Mouse (Mus musculus) ES-E14 (cell line): ENCODE data around the gene Flt3l. TPM values are rescaled to one million over a fixed set of nuclear protein-coding genes. Genes with fewer than 3 reads are reported as not detected.

Experiments
- DNase-seq: peaks from one replicate; pipeline ENCODE4 v3.0.0-alpha.2; 2013; ENCODE audit warnings: low read depth, low spot score
- H3K27ac ChIP-seq: 2 replicates; pipeline ENCODE4 v1.5.1; 2012; ENCODE audit warnings: low read depth, mild to moderate bottlenecking, low read length, moderate library complexity, mixed read lengths; ENCODE audit not compliant: poor library complexity, insufficient read depth, severe bottlenecking
- H3K36me3 ChIP-seq: 2 replicates; pipeline ENCODE4 v1.6.1; 2012; ENCODE audit warnings: mild to moderate bottlenecking, low read length, moderate library complexity, mixed read lengths; ENCODE audit not compliant: control insufficient read depth, poor library complexity, insufficient read depth, severe bottlenecking
- H3K4me1 ChIP-seq, 2 experiments: fragments of 150-350 bp in 1 of 2; sonication (generic) in 1 of 2; 2 replicates each; pipeline ENCODE4 v1.6.1; 2012; ENCODE audit warnings: low read length in 2 of 2, mild to moderate bottlenecking in 1 of 2, mixed read lengths in 1 of 2; ENCODE audit not compliant: control insufficient read depth in 2 of 2, insufficient read depth in 2 of 2, poor library complexity in 1 of 2
- H3K4me3 ChIP-seq, 2 experiments: fragments of 150-350 bp in 1 of 2; sonication (generic) in 1 of 2; 2 replicates each; pipeline ENCODE4 v1.5.1; 2012; ENCODE audit warnings: low read length in 2 of 2, low read depth in 1 of 2, mild to moderate bottlenecking in 1 of 2, mixed read lengths in 1 of 2; ENCODE audit not compliant: insufficient read depth in 1 of 2, poor library complexity in 1 of 2, severe bottlenecking in 1 of 2
- H3K9ac ChIP-seq: 2 replicates; pipeline ENCODE4 v1.6.1; 2012; ENCODE audit warnings: low read depth, mild to moderate bottlenecking, low read length, mixed read lengths; ENCODE audit not compliant: poor library complexity, insufficient read depth, severe bottlenecking
- H3K9me3 ChIP-seq: fragments of 150-350 bp; sonication (generic); 2 replicates; pipeline ENCODE4 v1.6.1; 2012; ENCODE audit warnings: low read depth, mild to moderate bottlenecking, low read length; ENCODE audit not compliant: control insufficient read depth, insufficient read depth
- CHD2 ChIP-seq: IDR thresholded peaks from 2 replicates; pipeline ENCODE4 v1.6.1; 2014; ENCODE audit warnings: mild to moderate bottlenecking, low read depth, low read length, inconsistent platforms
- HCFC1 ChIP-seq: IDR thresholded peaks from 2 replicates; pipeline ENCODE4 v1.6.1; 2012; ENCODE audit warnings: low read length, inconsistent platforms, borderline replicate concordance; ENCODE audit not compliant: insufficient read depth
- MAFK ChIP-seq: IDR thresholded peaks from 2 replicates; pipeline ENCODE4 v1.6.1; 2014; ENCODE audit warnings: mild to moderate bottlenecking, low read depth, low read length, inconsistent platforms; ENCODE audit not compliant: insufficient read depth
- ZC3H11A ChIP-seq: IDR thresholded peaks from 2 replicates; pipeline ENCODE4 v1.6.1; 2012; ENCODE audit warnings: low read depth, mild to moderate bottlenecking, inconsistent platforms, low read length, borderline replicate concordance
- ZNF384 ChIP-seq: IDR thresholded peaks from 2 replicates; pipeline ENCODE4 v1.6.1; 2012; ENCODE audit warnings: low read depth, low read length, inconsistent platforms
- in situ Hi-C, 2 experiments: fragments of 600-800 bp; cut with MboI; formaldehyde crosslinking; loops; one replicate each; pipeline ENCODE4 v1.15.1; 2025; ENCODE audit warnings: low sequenced_read_pairs in 2 of 2, inconsistent platforms in 1 of 2; ENCODE audit not compliant: unreplicated experiment in 2 of 2
- total RNA-seq: library from RNA; depleted of rRNA; stranded (reverse); fragments of 300-350 nt; gene quantifications from 2 replicates; pipeline ENCODE4 v1.2.3, GENCODE M21; 2012

The Flt3l gene
- total RNA-seq, 1 experiment = 1.8 TPM

GRCm38 (mm10) chr7:45160316-45160800 lies 24.1 kb upstream of the Flt3l start:
- Histone ChIP-seq H3K4me3 (no peak overlapping the region), H3K36me3 (peaks cover 11% of the 10 kb centered on the region), H3K9me3 (no peaks in the 10 kb centered on the region), H3K27ac (no peak overlapping the region), H3K4me1 (peaks cover 4% of the 10 kb centered on the region in 2 experiments; a peak in 2 of 4 replicates), H3K9ac (no peak overlapping the region)
- in situ Hi-C loops = no loop called here
- no peak for DNase-seq
- TF ChIP-seq MAFK = no peak
- TF ChIP-seq HCFC1 = no peak

DNA sequence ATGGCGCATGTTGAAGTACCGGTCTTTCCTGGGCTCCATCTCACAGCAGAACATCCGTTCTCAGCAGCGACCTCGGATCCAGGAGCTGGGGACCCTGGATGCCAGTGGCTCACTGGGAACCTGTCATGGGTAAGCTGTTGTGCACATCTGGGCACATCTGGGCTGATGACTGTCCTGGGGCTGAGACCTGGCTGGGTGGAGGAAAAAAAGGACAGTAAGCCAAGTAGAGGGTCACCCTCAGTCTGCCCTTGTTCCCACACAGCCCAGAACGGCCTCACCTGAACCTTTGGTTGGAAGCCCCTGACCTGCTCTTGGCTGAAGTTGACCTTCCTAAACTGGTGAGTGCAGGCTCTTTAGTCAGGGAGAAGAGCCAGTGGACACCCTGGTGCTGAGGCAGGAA lies 22.8 kb upstream of the Flt3l start:
- Histone ChIP-seq H3K9ac (no peak overlapping the region), H3K9me3 (no peaks in the 10 kb centered on the region), H3K4me1 (peaks cover under 1 to 5% of the 10 kb centered on the region in 2 experiments; a peak in 2 of 4 replicates), H3K4me3 (no peak overlapping the region), H3K36me3 (peaks cover 11% of the 10 kb centered on the region), H3K27ac (no peak overlapping the region)
- TF ChIP-seq HCFC1 (no peak), ZNF384 (no peak), ZC3H11A (no peak), MAFK (no peak), CHD2 (no peak)
- in situ Hi-C loops = no loop called here
- DNase-seq = no peak

DNA sequence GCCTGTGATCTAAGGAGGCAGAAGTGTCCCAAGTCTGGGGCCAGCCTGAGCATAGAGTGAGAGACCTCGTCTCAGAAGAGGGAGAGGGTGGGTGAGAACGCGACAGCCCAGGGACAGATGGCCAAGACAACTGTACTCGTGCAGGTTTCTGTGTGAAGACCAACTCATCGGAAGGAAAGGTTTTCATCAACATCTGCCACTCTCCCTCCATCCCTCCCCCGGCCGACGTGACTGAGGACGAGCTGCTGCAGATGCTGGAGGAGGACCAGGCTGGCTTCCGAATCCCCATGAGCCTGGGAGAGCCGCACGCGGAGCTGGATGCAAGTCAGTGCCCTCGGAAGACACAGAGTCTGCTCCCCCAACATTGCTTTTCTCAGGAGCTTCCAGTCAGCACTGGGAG lies 21.2 kb upstream of the Flt3l start:
- no peak for DNase-seq
- Histone ChIP-seq H3K27ac (no peak overlapping the region), H3K9me3 (no peaks in the 10 kb centered on the region), H3K9ac (no peak overlapping the region), H3K4me3 (no peak overlapping the region), H3K4me1 (peaks cover 0 to 5% of the 10 kb centered on the region in 2 experiments; a peak in 2 of 4 replicates), H3K36me3 (peaks cover 11% of the 10 kb centered on the region)
- in situ Hi-C loops = no loop called here
- TF ChIP-seq MAFK (no peak), CHD2 (no peak), ZC3H11A (no peak), ZNF384 (no peak)

- no peak overlapping the region for H3K4me3 ChIP-seq
- H3K27ac ChIP-seq = no peak overlapping the region
- no peaks in the 10 kb centered on the region for H3K9me3 ChIP-seq
Measured at GRCm38 (mm10) chr7:45156206-45156605, 20.0 kb upstream of the Flt3l start.

DNA sequence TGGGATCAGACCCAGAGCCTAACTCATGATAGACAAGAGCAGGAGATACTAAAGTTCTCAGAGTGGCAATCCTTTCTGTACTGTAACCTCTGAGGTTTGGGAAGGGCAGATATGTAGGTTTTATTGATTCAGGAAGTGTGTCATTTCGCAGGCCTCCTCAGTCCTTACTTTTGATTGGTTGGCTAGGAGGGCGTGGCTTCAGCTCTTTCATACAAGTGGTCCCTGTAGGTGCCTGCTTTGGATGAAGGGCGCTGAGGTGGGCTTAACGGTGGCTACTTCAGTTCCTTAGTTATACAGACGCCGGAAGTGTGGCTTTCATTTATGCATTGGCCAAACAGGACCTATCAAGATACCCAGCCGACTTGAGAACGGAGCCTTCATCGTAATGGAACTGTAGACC lies 19.4 kb upstream of the Flt3l start:
- Histone ChIP-seq H3K9ac (peak overlapping the region; percentile 44; the same call in 1 of the 2 replicates), H3K27ac (no peak overlapping the region), H3K4me1 (peaks cover 1 to 7% of the 10 kb centered on the region in 2 experiments; a peak in 3 of 4 replicates), H3K36me3 (peaks cover 11% of the 10 kb centered on the region), H3K4me3 (peak overlapping the region in 1 of 2 experiments; percentile 37; a peak in 2 of 4 replicates), H3K9me3 (no peaks in the 10 kb centered on the region)
- no peak for TF ChIP-seq CHD2
- TF ChIP-seq HCFC1 = no peak
- TF ChIP-seq ZNF384 = no peak
- TF ChIP-seq MAFK = no peak
- no peak for TF ChIP-seq ZC3H11A
- peak; percentile 72 for DNase-seq
- in situ Hi-C loops = no loop called here

More at GRCm38 (mm10) chr7:45156206-45156605, 20.0 kb upstream of the Flt3l start:
- TF ChIP-seq HCFC1 (no peak), CHD2 (no peak), ZC3H11A (no peak), ZNF384 (no peak)
- in situ Hi-C loops = no loop called here
- peaks cover 0 to 6% of the 10 kb centered on the region in 2 experiments; a peak in 2 of 4 replicates for H3K4me1 ChIP-seq
- H3K36me3 ChIP-seq = peaks cover 11% of the 10 kb centered on the region
- no peak for DNase-seq
- H3K9ac ChIP-seq = no peak overlapping the region
